Comparison of ENCODE assay signal across 8 mouse cellular contexts in genomic region chr9:78193902-78194597, GRCm38 (mm10). TPM values are rescaled to one million over a fixed set of nuclear protein-coding genes. Genes with fewer than 3 reads are reported as not detected.
A peak's percentile ranks its signal among the peaks of the same experiment; 100 is the strongest.
DNase-seq lines count a peak whose midpoint lies in the region; ATAC-seq and TF ChIP-seq lines count a peak whose summit lies in the region.

No protein-coding gene starts in this region.

- H3K9me3 ChIP-seq in heart, embryonic 11.5 days (replicated peaks; ENCODE audit: control insufficient read depth, low read length), result no peaks in the 10 kb centered on the region
- no peaks in the 10 kb centered on the region for H3K9me3 ChIP-seq in embryonic facial prominence, embryonic 11.5 days (replicated peaks; ENCODE audit: control insufficient read depth, low read length)
- H3K9me3 ChIP-seq in midbrain, embryonic 12.5 days, result no peaks in the 10 kb centered on the region
- H3K9me3 ChIP-seq in stomach, postnatal 0 days (ENCODE audit: control insufficient read depth, low read length), result no peaks in the 10 kb centered on the region

- 54% methylated on average over 9 of the region's 9 CpGs for WGBS in heart, embryonic 11.5 days (ENCODE audit: insufficient replicate concordance)
- WGBS in embryonic facial prominence, embryonic 11.5 days, result 51% methylated on average over 9 of the region's 9 CpGs
- 49% methylated on average over 9 of the region's 9 CpGs for WGBS in midbrain, embryonic 12.5 days
- WGBS in stomach, postnatal 0 days, result 38% methylated on average over 9 of the region's 9 CpGs

- no peak overlapping the region for H3K9ac ChIP-seq in heart, embryonic 11.5 days (ENCODE audit: low read depth, low read length)
- H3K9ac ChIP-seq in embryonic facial prominence, embryonic 11.5 days (replicated peaks; ENCODE audit: low read length), result no peak overlapping the region
- H3K9ac ChIP-seq in midbrain, embryonic 12.5 days (replicated peaks), result no peak overlapping the region
- H3K9ac ChIP-seq in stomach, postnatal 0 days (ENCODE audit: low read length), result no peak overlapping the region

- H3K4me2 ChIP-seq in heart, embryonic 11.5 days, result no peak overlapping the region
- no peak overlapping the region for H3K4me2 ChIP-seq in embryonic facial prominence, embryonic 11.5 days (ENCODE audit: low read depth, low read length)
- no peak overlapping the region for H3K4me2 ChIP-seq in midbrain, embryonic 12.5 days (replicated peaks)
- H3K4me2 ChIP-seq in stomach, postnatal 0 days (replicated peaks; ENCODE audit: low read depth), result peak overlapping the region; percentile 57

- H3K4me3 ChIP-seq in heart, embryonic 11.5 days (ENCODE audit: low read depth, low read length), result no peak overlapping the region
- H3K4me3 ChIP-seq in embryonic facial prominence, embryonic 11.5 days (ENCODE audit: low read depth, low read length), result no peak overlapping the region
- no peak overlapping the region for H3K4me3 ChIP-seq in midbrain, embryonic 12.5 days
- H3K4me3 ChIP-seq in stomach, postnatal 0 days (ENCODE audit: low read depth, low read length), result peak overlapping the region; percentile 45

- no peaks in the 10 kb centered on the region for H3K36me3 ChIP-seq in heart, embryonic 11.5 days (ENCODE audit: control insufficient read depth, insufficient read depth, low read length)
- H3K36me3 ChIP-seq in embryonic facial prominence, embryonic 11.5 days (replicated peaks; ENCODE audit: control insufficient read depth, insufficient read depth, low read depth, low read length), result no peaks in the 10 kb centered on the region
- H3K36me3 ChIP-seq in midbrain, embryonic 12.5 days, result no peaks in the 10 kb centered on the region
- H3K36me3 ChIP-seq in stomach, postnatal 0 days (ENCODE audit: control insufficient read depth, insufficient read depth, low read length), result no peaks in the 10 kb centered on the region; the same call in 1 of the 2 replicates

- H3K27me3 ChIP-seq in heart, embryonic 11.5 days (ENCODE audit: control insufficient read depth, insufficient read depth, low read length), result no peaks in the 10 kb centered on the region
- no peaks in the 10 kb centered on the region for H3K27me3 ChIP-seq in embryonic facial prominence, embryonic 11.5 days (ENCODE audit: control insufficient read depth, insufficient read depth, low read length)
- peaks cover 26% of the 10 kb centered on the region for H3K27me3 ChIP-seq in midbrain, embryonic 12.5 days
- H3K27me3 ChIP-seq in stomach, postnatal 0 days (ENCODE audit: control insufficient read depth, insufficient read depth, low read length), result no peaks in the 10 kb centered on the region

- ATAC-seq in heart, embryonic 11.5 days (replicated peaks; ENCODE audit: insufficient number of reproducible peaks, low FRiP score, low TSS enrichment), result no peak
- no peak for ATAC-seq in embryonic facial prominence, embryonic 11.5 days (replicated peaks; ENCODE audit: insufficient number of reproducible peaks, low FRiP score, low TSS enrichment, low read depth)
- ATAC-seq in midbrain, embryonic 12.5 days (ENCODE audit: low FRiP score, low read depth), result peak; percentile 41; the same call in 1 of the 2 replicates
- peak; percentile 20 for ATAC-seq in stomach, postnatal 0 days (ENCODE audit: low FRiP score, low TSS enrichment)

- no peak overlapping the region for H3K27ac ChIP-seq in heart, embryonic 11.5 days (ENCODE audit: low read depth, low read length)
- H3K27ac ChIP-seq in embryonic facial prominence, embryonic 11.5 days (replicated peaks; ENCODE audit: low read depth, low read length), result no peak overlapping the region
- no peak overlapping the region for H3K27ac ChIP-seq in midbrain, embryonic 12.5 days (replicated peaks)
- peak overlapping the region; percentile 79 for H3K27ac ChIP-seq in stomach, postnatal 0 days (replicated peaks)

- TF ChIP-seq EP300 in stomach, postnatal 0 days (optimal IDR thresholded peaks at IDR 0.05), result no peak

- H3K4me1 ChIP-seq in heart, embryonic 11.5 days (ENCODE audit: control insufficient read depth, insufficient read depth, low read length), result peaks cover 19% of the 10 kb centered on the region; the same call in 1 of the 2 replicates
- H3K4me1 ChIP-seq in embryonic facial prominence, embryonic 11.5 days (ENCODE audit: control insufficient read depth, insufficient read depth, low read length), result no peaks in the 10 kb centered on the region
- peaks cover 19% of the 10 kb centered on the region for H3K4me1 ChIP-seq in midbrain, embryonic 12.5 days
- 0 out of 2 replicates have a peak, but pooled peaks cover 2% of the 10 kb centered on the region for H3K4me1 ChIP-seq in stomach, postnatal 0 days (replicated peaks; ENCODE audit: control insufficient read depth, insufficient read depth)

- peak; percentile 58 to 69 for DNase-seq in heart, adult 18-20 months
- peak; percentile 41 for DNase-seq in MN1 (ENCODE audit: low spot score)
- peak; percentile 84 for DNase-seq in embryonic facial prominence, embryonic 11.5 days (ENCODE audit: low spot score)
- peak; percentile 39 to 40 for DNase-seq in heart, postnatal 36 days
- peak; percentile 43 for DNase-seq in layer of hippocampus, adult 9-10 months (ENCODE audit: low spot score)
- peak; percentile 54 for DNase-seq in stomach, postnatal 0 days (ENCODE audit: low spot score)

- intact Hi-C loops in heart, postnatal 36 days (cut with DNase I), result no loop called here

- peak; percentile 95 for TF ChIP-seq CTCF in stomach, postnatal 0 days (IDR thresholded peaks at IDR 0.05; ENCODE audit: low read depth)

RNA-seq across cellular contexts. Expression of gene Gsta4, which starts 11.5 kb away (rescaled TPM):
- total RNA-seq in heart, adult 18-20 months (2021), result 100 to 1,000 TPM; 125 to 127 TPM
- 87.5 and 88.7 TPM in 2 replicates for polyA plus RNA-seq in heart, embryonic 11.5 days (2014; fragmentation: Nextera tagmentation; extraction: Ambion mirVana)
- polyA plus RNA-seq in embryonic facial prominence, embryonic 11.5 days (2014; fragmentation: Nextera tagmentation; extraction: Ambion mirVana), result 120 and 124 TPM in 2 replicates
- 10 to 100 TPM; 88.6 to 98.7 TPM for total RNA-seq in heart, postnatal 36 days (2021)
- polyA plus RNA-seq in midbrain, embryonic 12.5 days (2016; fragmentation: Nextera tagmentation; extraction: Ambion mirVana), result 20.3 and 24.3 TPM in 2 replicates
- polyA plus RNA-seq in stomach, postnatal 0 days (2015; fragmentation: Nextera tagmentation; extraction: Ambion mirVana), result 1,515 and 1,656 TPM in 2 replicates

RNA-seq across cellular contexts. Expression of gene Gsta1, which starts 36.4 kb away (rescaled TPM):
- total RNA-seq in heart, adult 18-20 months (2021), result 1 to 10 TPM; 2.3 to 3.3 TPM
- not detected in 2 replicates for polyA plus RNA-seq in heart, embryonic 11.5 days (2014; fragmentation: Nextera tagmentation; extraction: Ambion mirVana)
- polyA plus RNA-seq in embryonic facial prominence, embryonic 11.5 days (2014; fragmentation: Nextera tagmentation; extraction: Ambion mirVana), result not detected in 2 replicates
- 1 to 10 TPM in 1 of 2 experiments, not detected in 1; 1.1 TPM for total RNA-seq in heart, postnatal 36 days (2021)
- not detected in 2 replicates for polyA plus RNA-seq in midbrain, embryonic 12.5 days (2016; fragmentation: Nextera tagmentation; extraction: Ambion mirVana)
- 1,326 and 1,348 TPM in 2 replicates for polyA plus RNA-seq in stomach, postnatal 0 days (2015; fragmentation: Nextera tagmentation; extraction: Ambion mirVana)

Comparison
In these comparisons a context has a peak if more than half of its experiments do, and no peak if none do; other contexts are left out.
1. ATAC-seq: peak in midbrain, embryonic 12.5 days (single experiment) and stomach, postnatal 0 days (single experiment); none in heart, embryonic 11.5 days (single experiment) and embryonic facial prominence, embryonic 11.5 days (single experiment).
2. RNA of gene Gsta4, which starts 11.5 kb away (polyA plus RNA-seq): 1,515 to 1,656 TPM in stomach, postnatal 0 days; 120 to 124 TPM in embryonic facial prominence, embryonic 11.5 days, 87.5 to 88.7 TPM in heart, embryonic 11.5 days and 20.3 to 24.3 TPM in midbrain, embryonic 12.5 days; every median in the first group is over 10 times any median in the second.
3. RNA of gene Gsta1, which starts 36.4 kb away (polyA plus RNA-seq): 1,326 to 1,348 TPM in stomach, postnatal 0 days; not detected in heart, embryonic 11.5 days, not detected in embryonic facial prominence, embryonic 11.5 days and not detected in midbrain, embryonic 12.5 days; every median in the first group is over 1,000 times any median in the second.
4. Peak in every context shown above with its lines, with median percentiles within 50 percentile points of each other: DNase-seq.